Mouse (Mus musculus) Muller cell, postnatal 12 days (primary cell): ENCODE measurements around the gene Ccdc39.

Source experiments
- DNase-seq: peaks from one replicate; pipeline ENCODE4 v3.0.0-alpha.2; 2015; ENCODE audit errors: inconsistent ontology term

The Ccdc39 gene

DNA sequence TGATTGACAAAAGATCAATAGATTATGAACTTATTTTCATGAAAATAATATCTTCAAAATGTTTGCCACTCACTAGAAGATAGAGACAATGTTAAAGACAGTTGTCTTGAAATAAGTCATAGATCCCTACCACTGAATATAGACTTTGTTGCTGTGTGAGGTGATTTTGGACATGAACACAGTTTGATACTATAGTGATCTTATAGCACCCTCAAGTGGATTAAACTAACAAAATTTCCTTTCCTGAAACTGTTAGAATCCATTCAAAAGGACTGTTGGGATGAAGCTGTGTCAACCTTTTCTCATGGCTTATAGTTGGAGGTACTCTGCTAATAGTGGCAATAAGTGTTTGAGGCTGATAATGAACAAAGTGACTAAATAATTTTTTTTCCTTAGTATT is 53.1 kb downstream of the Ccdc39 start:
- DNase-seq, result peak; percentile 14
